Mouse (Mus musculus) fibroblast of lung, adult 2 months (primary cell): Measurements from ENCODE around the gene Ctf2.
A peak's percentile ranks its signal among the peaks of the same experiment; 100 is the strongest.
"Not testable (repeated sequence)": the region's sequence is repeated elsewhere in the genome, so short reads cannot be mapped to it uniquely, and the experiment has no call there.

Experiments used
- DNase-seq: peaks from one replicate; pipeline ENCODE4 v3.0.0-alpha.2; 2011; ENCODE audit warnings: low read depth

Gene Ctf2

GRCm38 (mm10) chr7:127732066-127732465 lies at the start of gene Ctf2:
Gene Ctf2 (minus strand): TSS chr7:127732166.
- not testable (repeated sequence) for DNase-seq

- no peak for DNase-seq
These were observed 46.4 kb upstream of the Ctf2 start for GRCm38 (mm10) chr7:127778350-127778749.

GRCm38 (mm10) chr7:127777474-127778266 lies 45.7 kb upstream of the Ctf2 start:
- DNase-seq: no peak

- peak; percentile 62 for DNase-seq
These were observed 45.0 kb upstream of the Ctf2 start for GRCm38 (mm10) chr7:127776878-127777473.

GRCm38 (mm10) chr7:127776426-127776825 lies 44.5 kb upstream of the Ctf2 start, which contains the start of gene Setd1a:
Gene Setd1a (plus strand): TSS chr7:127776670.
- peak; percentile 53 for DNase-seq

- DNase-seq: not testable (repeated sequence)
These were observed 43.9 kb upstream of the Ctf2 start for GRCm38 (mm10) chr7:127775837-127776236.

- no peak for DNase-seq
These were observed 41.9 kb upstream of the Ctf2 start for GRCm38 (mm10) chr7:127773664-127774384.

- DNase-seq: no peak
These were observed 40.6 kb upstream of the Ctf2 start for GRCm38 (mm10) chr7:127772557-127772956.

GRCm38 (mm10) chr7:127772080-127772479 lies 40.1 kb upstream of the Ctf2 start:
- DNase-seq: no peak

GRCm38 (mm10) chr7:127771262-127771661 lies 39.3 kb upstream of the Ctf2 start:
- DNase-seq: no peak

- no peak for DNase-seq
These were observed 38.3 kb upstream of the Ctf2 start for GRCm38 (mm10) chr7:127770039-127770905.

- peak; percentile 66 for DNase-seq
These were observed 37.7 kb upstream of the Ctf2 start, which contains the start of gene Orai3 for GRCm38 (mm10) chr7:127769651-127770038. Gene Orai3 (plus strand): TSS chr7:127769815.

- DNase-seq: peak; percentile 98
These were observed 37.1 kb upstream of the Ctf2 start for GRCm38 (mm10) chr7:127768997-127769593.

- DNase-seq: no peak
These were observed 36.5 kb upstream of the Ctf2 start for GRCm38 (mm10) chr7:127768346-127768996.

- no peak for DNase-seq
These were observed 35.8 kb upstream of the Ctf2 start for GRCm38 (mm10) chr7:127767671-127768345.

- DNase-seq: no peak
These were observed 35.1 kb upstream of the Ctf2 start for GRCm38 (mm10) chr7:127766851-127767609.

- no peak for DNase-seq
These were observed 33.8 kb upstream of the Ctf2 start for GRCm38 (mm10) chr7:127765756-127766155.

GRCm38 (mm10) chr7:127763642-127764041 lies 31.7 kb upstream of the Ctf2 start:
- DNase-seq: no peak

- DNase-seq: no peak
These were observed 29.1 kb upstream of the Ctf2 start for GRCm38 (mm10) chr7:127761026-127761425.
